Mouse (Mus musculus): Measurements from ENCODE around the gene Rnf34.

The Rnf34 gene

GRCm38 (mm10) chr5:122872626-122873025 lies 22.8 kb downstream of the Rnf34 start:
- in situ Hi-C loops (cut with MboI, MseI): no loop called here

DNA sequence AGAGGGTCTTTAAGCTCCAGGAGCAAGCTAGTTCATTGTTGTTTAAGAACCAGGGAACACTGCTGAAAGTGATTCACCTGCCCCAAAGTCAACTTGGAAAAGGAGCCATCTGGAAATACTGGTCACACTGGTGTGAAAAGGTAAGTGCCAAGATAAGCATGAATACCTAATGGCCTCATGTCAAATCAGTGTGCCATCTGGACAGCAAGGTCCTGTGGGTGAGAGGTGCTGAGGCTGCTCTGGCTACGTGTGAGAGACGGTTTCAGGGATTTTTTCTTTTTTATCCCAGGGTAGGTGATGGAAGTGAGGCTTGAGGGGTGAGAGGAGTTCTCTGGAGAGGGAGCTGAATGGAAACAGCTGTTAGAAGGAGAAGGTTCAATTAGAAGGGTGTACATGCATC lies 23.7 kb downstream of the Rnf34 start:
- in situ Hi-C loops (cut with MboI, MseI): no loop called here

- in situ Hi-C loops (cut with MboI, MseI): no loop called here
These were observed 24.5 kb downstream of the Rnf34 start for GRCm38 (mm10) chr5:122874359-122874758.

DNA sequence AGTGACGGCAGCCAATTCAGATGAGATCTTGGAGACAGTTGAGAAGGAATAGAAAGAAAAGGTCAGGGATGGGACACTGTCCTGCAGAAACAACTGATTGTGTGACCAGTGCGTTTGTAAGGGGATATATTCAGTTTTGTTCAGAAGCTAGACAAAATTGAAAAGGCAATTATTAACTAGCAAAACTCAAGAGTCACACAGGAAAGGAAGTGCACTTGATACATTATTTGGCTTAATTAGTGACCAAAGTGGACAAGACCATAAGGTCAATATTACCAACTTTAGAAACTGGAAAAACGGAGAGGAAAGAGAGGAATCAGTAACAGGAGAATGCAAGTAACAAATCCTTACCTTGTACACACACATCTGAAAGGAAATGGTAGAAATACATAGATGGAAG lies 26.8 kb downstream of the Rnf34 start:
- in situ Hi-C loops (cut with MboI, MseI): no loop called here

GRCm38 (mm10) chr5:122880241-122880980 lies 30.6 kb downstream of the Rnf34 start:
- in situ Hi-C loops (cut with MboI, MseI): no loop called here

DNA sequence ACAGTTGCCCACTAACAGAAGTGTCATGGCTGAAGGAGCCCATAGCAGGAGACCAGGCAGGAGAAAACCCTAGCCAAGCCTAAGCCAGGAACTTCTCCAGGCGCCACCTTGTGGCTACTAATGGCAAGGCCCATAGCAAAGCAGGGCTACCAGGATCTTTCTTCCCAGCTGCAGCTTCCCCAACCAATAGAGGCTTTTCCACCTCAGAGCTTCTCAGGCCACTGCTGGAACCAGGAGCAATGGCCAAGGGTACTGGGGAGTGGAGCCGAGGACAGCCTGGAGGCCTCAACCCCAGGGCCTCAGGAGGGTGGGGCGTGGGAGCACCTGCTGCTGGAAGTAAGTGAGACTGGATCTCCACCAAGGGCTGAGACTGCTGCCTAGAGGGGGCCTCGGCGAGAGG lies 31.5 kb downstream of the Rnf34 start:
- in situ Hi-C loops (cut with MboI, MseI): no loop called here

GRCm38 (mm10) chr5:122882256-122883050 lies 32.6 kb downstream of the Rnf34 start:
- in situ Hi-C loops (cut with MboI, MseI): no loop called here

GRCm38 (mm10) chr5:122883237-122883636 lies 33.4 kb downstream of the Rnf34 start:
- in situ Hi-C loops (cut with MboI, MseI): no loop called here

- in situ Hi-C loops (cut with MboI, MseI): no loop called here
These were observed 33.9 kb downstream of the Rnf34 start for GRCm38 (mm10) chr5:122883652-122884235.

DNA sequence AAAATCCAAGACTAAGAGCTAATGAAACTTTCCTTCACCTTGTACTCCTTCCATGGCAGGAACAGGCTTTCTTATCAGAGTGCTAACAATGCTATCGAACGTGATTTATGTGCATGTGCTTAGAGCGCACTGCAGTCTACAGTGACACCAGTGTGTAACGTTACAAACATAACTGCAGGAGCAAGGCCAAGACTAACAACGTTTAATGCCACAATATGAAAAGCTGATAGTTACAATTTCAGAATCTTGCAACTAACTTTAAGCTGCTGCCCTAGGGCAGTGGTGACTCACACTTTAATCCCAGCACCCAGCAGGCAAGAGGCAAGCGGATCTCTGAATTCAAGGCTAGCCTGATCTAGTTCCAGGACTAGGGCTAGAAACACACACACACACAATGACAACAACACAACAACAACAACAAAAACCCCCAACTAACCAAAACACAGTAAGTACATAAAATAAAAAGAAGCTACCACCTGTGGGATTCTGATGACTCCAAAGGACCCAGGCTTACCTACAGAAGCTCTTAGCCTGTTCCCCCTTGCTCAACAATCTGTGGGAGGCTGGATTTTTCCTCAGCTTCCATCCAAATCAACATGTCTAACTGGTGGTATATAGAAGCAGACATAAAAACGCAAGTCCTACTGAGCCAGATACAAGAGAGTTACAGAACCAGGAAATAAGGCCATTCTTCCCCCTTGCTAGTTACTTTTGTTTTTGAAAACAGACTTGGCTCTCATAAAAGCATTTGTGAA lies 34.9 kb downstream of the Rnf34 start:
- in situ Hi-C loops (cut with MboI, MseI): no loop called here

DNA sequence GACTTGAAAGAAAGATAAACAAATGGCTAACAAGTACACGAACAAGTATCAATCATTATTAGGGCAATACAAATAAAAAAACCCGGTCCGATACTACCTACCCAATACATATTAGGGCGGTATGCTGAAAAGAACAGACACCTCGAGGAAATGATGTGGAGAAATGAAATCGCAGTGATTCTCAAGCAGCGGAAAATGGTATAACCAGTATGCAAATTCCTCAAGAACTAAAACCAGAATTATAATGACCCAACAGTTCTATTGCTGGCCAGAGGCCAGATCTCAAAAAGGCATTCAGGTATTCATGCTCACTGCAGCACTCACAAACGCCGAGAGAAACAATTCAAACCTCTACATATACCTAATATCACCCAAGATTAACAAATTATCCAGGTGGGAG lies 37.2 kb downstream of the Rnf34 start:
- in situ Hi-C loops (cut with MboI, MseI): no loop called here

DNA sequence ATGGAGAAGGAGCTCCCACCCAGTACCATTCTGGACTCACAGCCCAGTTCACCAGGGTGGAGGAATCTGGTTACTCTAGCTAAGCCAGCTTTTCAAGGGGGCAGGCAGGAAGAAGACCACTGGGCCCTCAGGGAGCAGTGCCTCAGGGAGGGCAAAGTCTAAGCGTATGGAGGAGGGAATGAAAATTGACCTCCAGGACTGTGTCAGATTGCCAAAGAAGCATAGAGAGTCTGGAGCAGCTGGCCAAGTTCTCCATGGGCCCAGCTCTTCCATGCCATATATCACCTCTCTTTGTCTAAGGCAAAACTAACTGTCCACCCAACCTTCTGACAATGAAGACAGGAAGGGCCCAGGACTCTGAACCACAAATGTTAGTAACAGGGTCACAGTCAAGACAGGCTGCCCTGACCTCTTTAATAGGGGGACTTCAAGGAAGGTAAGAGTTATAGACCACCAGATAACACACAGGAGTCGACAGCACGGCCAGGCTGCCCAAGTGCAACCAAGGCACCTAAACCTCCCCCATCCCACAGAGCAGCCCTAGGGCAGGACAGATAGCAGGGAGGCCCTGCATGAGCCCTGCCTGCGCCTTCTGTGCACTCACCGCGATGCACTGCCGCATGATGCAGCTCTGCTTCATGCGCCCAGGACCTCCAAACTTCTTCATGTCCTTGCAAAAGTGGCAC lies 38.2 kb downstream of the Rnf34 start:
- in situ Hi-C loops (cut with MboI, MseI): no loop called here

- in situ Hi-C loops (cut with MboI, MseI): no loop called here
These were observed 38.9 kb downstream of the Rnf34 start for GRCm38 (mm10) chr5:122888612-122889214.

GRCm38 (mm10) chr5:122890396-122890795 lies 40.5 kb downstream of the Rnf34 start:
- in situ Hi-C loops (cut with MboI, MseI): no loop called here

DNA sequence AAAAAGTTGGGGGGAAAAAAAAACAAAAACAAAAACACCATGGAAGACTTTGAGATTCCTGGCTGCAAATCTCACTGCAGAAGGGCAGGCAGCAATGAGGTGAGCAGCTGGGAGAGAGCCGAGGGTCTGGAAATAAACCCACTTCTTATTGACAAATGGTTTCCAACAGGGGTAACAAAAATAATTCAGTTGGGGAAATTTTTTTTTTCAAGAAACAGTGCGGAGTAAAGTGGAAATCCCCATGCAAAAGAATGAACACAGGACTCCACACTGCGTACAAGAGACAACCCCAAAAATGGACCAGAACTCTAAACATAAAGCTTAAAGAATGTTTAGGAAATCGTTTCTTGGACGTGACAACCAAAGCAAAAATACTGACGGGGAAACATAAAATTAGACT lies 43.4 kb downstream of the Rnf34 start:
- in situ Hi-C loops (cut with MboI, MseI): no loop called here

DNA sequence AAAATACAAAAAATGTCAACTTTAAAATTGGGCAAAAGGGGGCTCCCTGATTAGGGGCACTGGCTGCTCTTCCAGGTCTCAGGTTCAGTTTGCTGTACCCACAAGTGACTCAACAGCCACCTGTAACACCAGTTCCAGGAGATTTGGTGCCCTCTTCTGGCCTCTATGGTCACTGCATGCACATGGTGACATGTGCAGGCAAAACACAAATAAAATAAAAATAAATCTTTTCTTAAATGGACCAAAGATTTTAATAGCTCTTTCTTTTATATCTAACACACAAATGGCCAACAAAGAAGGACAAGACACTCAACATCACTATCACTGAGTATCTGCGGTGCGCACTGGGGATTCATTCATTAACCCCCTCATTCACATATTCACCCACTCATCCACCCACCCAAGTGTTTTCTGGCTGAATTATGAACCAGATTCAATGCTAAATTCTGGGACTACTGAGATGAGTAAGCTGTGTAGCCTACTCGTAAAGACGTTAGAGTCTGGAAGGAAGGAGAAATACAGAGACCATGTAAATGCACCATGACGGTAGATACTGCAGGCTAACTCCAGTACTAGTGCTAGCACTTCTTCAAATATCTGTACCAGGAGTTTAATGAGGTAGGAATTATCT lies 44.3 kb downstream of the Rnf34 start:
- in situ Hi-C loops (cut with MboI, MseI): no loop called here

DNA sequence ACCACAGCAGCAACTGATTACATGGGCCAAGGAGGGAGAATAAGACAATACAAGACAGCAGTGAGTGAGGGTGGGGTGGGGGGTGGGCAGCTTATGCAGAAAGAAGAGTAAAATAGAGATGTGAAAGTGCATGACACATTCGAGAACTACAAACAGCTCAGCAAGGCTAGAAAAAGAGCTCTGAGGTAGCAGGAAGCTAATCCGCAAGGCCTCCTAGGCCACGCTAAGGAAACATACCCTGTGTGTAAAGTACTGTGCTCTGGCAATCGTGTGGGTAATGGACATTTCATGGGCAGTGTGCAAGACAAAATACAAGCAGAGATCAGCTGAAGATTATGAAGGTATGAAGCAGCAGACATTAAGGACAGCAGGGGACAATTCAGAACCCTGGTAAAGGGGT lies 45.0 kb downstream of the Rnf34 start:
- in situ Hi-C loops (cut with MboI, MseI): no loop called here

DNA sequence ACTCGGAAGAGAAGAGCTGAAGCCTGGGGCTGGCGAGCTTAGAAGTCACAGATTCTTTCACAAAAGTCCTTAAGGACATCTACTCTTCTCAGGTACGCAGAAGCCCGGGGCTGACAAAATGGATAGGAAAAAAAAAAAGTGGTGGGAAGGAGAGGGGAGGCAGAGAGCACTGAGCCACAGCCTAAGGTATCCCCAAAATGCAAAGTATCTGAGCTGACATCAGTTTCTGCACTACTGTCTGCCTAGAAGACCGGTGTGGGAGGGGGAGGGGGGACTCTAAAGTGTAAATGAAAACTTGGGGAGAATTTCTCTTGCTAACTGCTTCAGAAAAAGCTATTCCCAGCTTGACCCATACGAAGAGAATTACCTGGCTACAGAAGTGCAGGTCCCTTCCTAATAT lies 48.3 kb downstream of the Rnf34 start:
- in situ Hi-C loops (cut with MboI, MseI): no loop called here

DNA sequence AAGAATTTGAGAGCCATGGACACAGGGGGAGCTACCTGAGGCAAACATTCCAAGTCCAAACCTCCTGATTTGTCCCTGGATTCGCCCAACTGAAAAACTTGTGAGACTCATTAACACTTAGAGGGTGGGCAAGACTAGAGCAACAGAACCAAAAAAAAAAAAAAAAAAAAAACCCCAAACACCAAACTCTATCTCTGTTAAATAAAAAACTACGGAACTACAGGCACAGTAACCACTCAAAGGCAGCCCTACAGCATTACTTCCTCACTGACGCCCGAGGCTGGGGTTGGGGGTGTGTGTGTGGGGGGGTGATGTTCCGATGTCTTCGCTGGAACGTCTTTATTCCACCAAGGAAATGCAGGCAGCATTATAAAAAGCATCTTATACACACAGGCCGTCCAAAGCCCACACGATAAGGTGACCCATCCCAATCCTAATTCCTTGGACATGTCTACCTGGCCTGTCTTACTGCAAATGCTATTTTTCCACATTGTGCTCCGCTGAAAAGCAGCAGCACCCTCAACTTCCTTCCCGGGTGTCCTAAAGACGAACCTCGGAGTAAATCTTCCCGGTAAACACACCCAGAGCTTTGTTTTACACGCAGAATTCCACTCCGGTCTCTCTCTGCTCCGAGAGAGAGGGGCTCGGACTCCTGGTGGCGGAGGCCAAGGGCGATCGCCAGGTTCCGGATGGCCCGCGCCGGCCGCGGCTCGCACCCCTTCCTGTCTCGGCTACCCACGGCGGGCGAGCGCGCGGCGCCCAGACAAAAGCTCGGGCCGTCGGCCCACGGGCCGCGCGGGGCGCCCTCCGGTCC lies 49.3 kb downstream of the Rnf34 start:
- in situ Hi-C loops (cut with MboI, MseI): no loop called here
